In genomic region chrX:50583741-50584580, GRCm38 (mm10) we compare ENCODE assay signal across 8 mouse cellular contexts.
A peak's percentile ranks its signal among the peaks of the same experiment; 100 is the strongest.
DNase-seq lines count a peak whose midpoint lies in the region; ATAC-seq and TF ChIP-seq lines count a peak whose summit lies in the region.

No protein-coding gene starts in this region.

- H3K9ac ChIP-seq in heart, postnatal 0 days (replicated peaks; ENCODE audit: low read depth, low read length) = no peak overlapping the region
- H3K9ac ChIP-seq in liver, embryonic 12.5 days = no peak overlapping the region
- H3K9ac ChIP-seq in stomach, embryonic 15.5 days = no peak overlapping the region

- no peaks in the 10 kb centered on the region for H3K36me3 ChIP-seq in heart, postnatal 0 days (replicated peaks; ENCODE audit: control insufficient read depth, insufficient read depth, low read length)
- H3K36me3 ChIP-seq in liver, embryonic 12.5 days = peaks cover 16% of the 10 kb centered on the region
- no peaks in the 10 kb centered on the region for H3K36me3 ChIP-seq in stomach, embryonic 15.5 days

- WGBS in heart, postnatal 0 days = 65% methylated on average over 12 of the region's 12 CpGs
- 62% methylated on average over 12 of the region's 12 CpGs for WGBS in liver, embryonic 12.5 days (ENCODE audit: insufficient replicate concordance)
- 67% methylated on average over 12 of the region's 12 CpGs for WGBS in stomach, embryonic 15.5 days

- H3K27me3 ChIP-seq in heart, postnatal 0 days (ENCODE audit: control insufficient read depth, insufficient read depth, low read length) = no peaks in the 10 kb centered on the region
- no peaks in the 10 kb centered on the region for H3K27me3 ChIP-seq in liver, embryonic 12.5 days (replicated peaks)
- H3K27me3 ChIP-seq in stomach, embryonic 15.5 days (replicated peaks) = no peaks in the 10 kb centered on the region

- peak; percentile 60 for TF ChIP-seq CTCF in heart, postnatal 0 days (IDR thresholded peaks at IDR 0.05; ENCODE audit: low read depth)

- peak overlapping the region; percentile 21; the same call in 1 of the 2 replicates for H3K4me3 ChIP-seq in heart, postnatal 0 days (ENCODE audit: low read depth, low read length)
- H3K4me3 ChIP-seq in liver, embryonic 12.5 days = peak overlapping the region; percentile 15; the same call in 1 of the 2 replicates
- H3K4me3 ChIP-seq in stomach, embryonic 15.5 days (replicated peaks) = peak overlapping the region; percentile 21; the same call in 1 of the 2 replicates

- TF ChIP-seq EP300 in heart, postnatal 0 days (IDR thresholded peaks at IDR 0.05; ENCODE audit: low read depth) = no peak

- peak; percentile 27 for DNase-seq in gastrocnemius, postnatal 25 days
- no peak for DNase-seq in gastrocnemius, adult 18-20 months (ENCODE audit: low spot score)
- peak; percentile 59 for DNase-seq in urinary bladder, postnatal 25 days (ENCODE audit: low spot score)
- no peak for DNase-seq in urinary bladder, postnatal 4 days (ENCODE audit: low spot score in 2 of 2)
- DNase-seq in heart, postnatal 0 days (ENCODE audit: low spot score) = no peak

- H3K27ac ChIP-seq in heart, postnatal 0 days (ENCODE audit: low read depth) = no peak overlapping the region
- H3K27ac ChIP-seq in liver, embryonic 12.5 days = no peak overlapping the region
- no peak overlapping the region for H3K27ac ChIP-seq in stomach, embryonic 15.5 days

- H3K9me3 ChIP-seq in heart, postnatal 0 days (replicated peaks; ENCODE audit: control insufficient read depth, low read length) = no peaks in the 10 kb centered on the region
- no peaks in the 10 kb centered on the region for H3K9me3 ChIP-seq in liver, embryonic 12.5 days (replicated peaks)
- H3K9me3 ChIP-seq in stomach, embryonic 15.5 days = no peaks in the 10 kb centered on the region

- H3K4me2 ChIP-seq in heart, postnatal 0 days (ENCODE audit: low read depth, low read length) = peak overlapping the region; percentile 25; the same call in 1 of the 2 replicates
- peak overlapping the region; percentile 29 for H3K4me2 ChIP-seq in liver, embryonic 12.5 days
- 0 out of 2 replicates have a peak overlapping the region, but pooled peaks have one; percentile 29 for H3K4me2 ChIP-seq in stomach, embryonic 15.5 days

- H3K4me1 ChIP-seq in heart, postnatal 0 days (ENCODE audit: control insufficient read depth, insufficient read depth) = no peaks in the 10 kb centered on the region
- no peaks in the 10 kb centered on the region for H3K4me1 ChIP-seq in liver, embryonic 12.5 days
- no peaks in the 10 kb centered on the region for H3K4me1 ChIP-seq in stomach, embryonic 15.5 days

- no peak for ATAC-seq in heart, postnatal 0 days (ENCODE audit: insufficient read depth, low read depth)
- no peak for ATAC-seq in liver, embryonic 12.5 days
- ATAC-seq in stomach, embryonic 15.5 days (ENCODE audit: insufficient read depth, low FRiP score, low read depth) = no peak
- ATAC-seq in granulocyte monocyte progenitor cell, adult 5-6 weeks (replicated peaks; ENCODE audit: poor library complexity, severe bottlenecking) = no peak

Comparison
In these comparisons a context has a peak if more than half of its experiments do, and no peak if none do; other contexts are left out.
1. DNase-seq: peak in gastrocnemius, postnatal 25 days (single experiment) and urinary bladder, postnatal 25 days (single experiment); none in gastrocnemius, adult 18-20 months (single experiment), urinary bladder, postnatal 4 days (0 of 2) and heart, postnatal 0 days (single experiment).
2. Peak in every context shown above with its lines, with median percentiles within 50 percentile points of each other: H3K4me2 ChIP-seq and H3K4me3 ChIP-seq.